9 mouse cellular contexts compared by ENCODE assay signal in the genomic region with DNA sequence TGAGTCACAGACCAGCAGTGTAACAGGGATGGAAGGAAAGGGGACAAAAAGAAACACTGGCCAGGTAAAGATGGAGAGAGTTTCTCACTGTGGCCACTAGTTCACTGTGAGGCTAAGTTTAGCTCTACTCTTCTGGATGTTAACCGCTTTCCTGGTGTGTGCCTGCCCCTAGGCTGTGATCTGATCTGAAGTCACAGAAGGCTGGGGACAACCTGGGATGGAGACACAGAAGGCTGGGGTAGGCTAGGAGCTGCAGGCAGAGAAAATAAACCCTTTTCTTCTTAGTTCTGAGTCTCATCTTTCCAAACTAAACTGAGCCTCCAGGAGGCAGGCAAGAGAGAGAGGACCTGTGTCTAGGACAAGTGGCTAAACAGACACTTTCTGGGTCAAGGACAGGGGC. TPM values are rescaled to one million over a fixed set of nuclear protein-coding genes. Genes with fewer than 3 reads are reported as not detected.
A peak's percentile ranks its signal among the peaks of the same experiment; 100 is the strongest.
DNase-seq lines count a peak whose midpoint lies in the region; ATAC-seq lines count a peak whose summit lies in the region.
"Had no signal": no experiment of that assay in that cellular context is flagged by ENCODE, and none has a peak within 500 bp of the region (broad histone marks: within the 10 kb centered on the region; RNA-seq: fewer than 3 reads in every experiment).

No protein-coding gene starts in this region.

- no peak for ATAC-seq in megakaryocyte, adult 5-6 weeks (ENCODE audit: poor library complexity, severe bottlenecking)
- ATAC-seq in intestine, embryonic 16.5 days, result no peak
- no peak for ATAC-seq in stomach, embryonic 14.5 days (ENCODE audit: insufficient number of reproducible peaks, insufficient read depth, low FRiP score, low read depth)

- peak overlapping the region; percentile 86 for H3K4me2 ChIP-seq in intestine, embryonic 16.5 days (ENCODE audit: low read depth, low read length)
- peak overlapping the region; percentile 92 for H3K4me2 ChIP-seq in stomach, embryonic 14.5 days (replicated peaks; ENCODE audit: low read depth, low read length)

- H3K4me3 ChIP-seq in megakaryocyte, embryonic 14.5 days (replicated peaks), result peak overlapping the region; percentile 97
- no peak overlapping the region; the same call in 1 of the 2 replicates for H3K4me3 ChIP-seq in intestine, embryonic 16.5 days (ENCODE audit: low read length)
- peak overlapping the region; percentile 32; the same call in 1 of the 2 replicates for H3K4me3 ChIP-seq in stomach, embryonic 14.5 days (ENCODE audit: low read depth, low read length)

- DNase-seq in adrenal gland, postnatal 14 days, result peak; percentile 29
- no peak for DNase-seq in adrenal gland, adult 2 months
- no peak for DNase-seq in urinary bladder, adult 18-20 months (ENCODE audit: low spot score in 2 of 2)
- DNase-seq in gastrocnemius, postnatal 14 days, result no peak
- DNase-seq: left cerebral cortex, postnatal 4 days had no signal

- peaks cover 85% of the 10 kb centered on the region for H3K4me1 ChIP-seq in megakaryocyte, embryonic 14.5 days
- H3K4me1 ChIP-seq in intestine, embryonic 16.5 days (ENCODE audit: control insufficient read depth, insufficient read depth, low read length), result peaks cover 64% of the 10 kb centered on the region
- H3K4me1 ChIP-seq in stomach, embryonic 14.5 days (ENCODE audit: control insufficient read depth, insufficient read depth, low read length), result peaks cover 70% of the 10 kb centered on the region

- H3K27ac ChIP-seq in intestine, embryonic 16.5 days (ENCODE audit: low read length), result peak overlapping the region; percentile 86
- peak overlapping the region; percentile 97 for H3K27ac ChIP-seq in stomach, embryonic 14.5 days (ENCODE audit: low read length)

- H3K36me3 ChIP-seq in megakaryocyte, embryonic 14.5 days (replicated peaks; ENCODE audit: low read length), result peaks cover 34% of the 10 kb centered on the region
- peaks cover 3% of the 10 kb centered on the region; the same call in 1 of the 2 replicates for H3K36me3 ChIP-seq in intestine, embryonic 16.5 days (ENCODE audit: control insufficient read depth, insufficient read depth, low read length)
- peaks cover 7% of the 10 kb centered on the region; the same call in 1 of the 2 replicates for H3K36me3 ChIP-seq in stomach, embryonic 14.5 days (ENCODE audit: control insufficient read depth, insufficient read depth, low read length)

- peak overlapping the region; percentile 65 for H3K9ac ChIP-seq in intestine, embryonic 16.5 days (ENCODE audit: low read depth, low read length)
- 0 out of 2 replicates have a peak overlapping the region, but pooled peaks have one; percentile 28 for H3K9ac ChIP-seq in stomach, embryonic 14.5 days (replicated peaks; ENCODE audit: low read depth, low read length)

- 38% methylated on average over 1 of the region's 1 CpGs for WGBS in intestine, embryonic 16.5 days
- 36% methylated on average over 1 of the region's 1 CpGs for WGBS in stomach, embryonic 14.5 days

- H3K27me3 ChIP-seq in megakaryocyte, embryonic 14.5 days (replicated peaks), result peaks cover 3% of the 10 kb centered on the region
- H3K27me3 ChIP-seq in intestine, embryonic 16.5 days (replicated peaks; ENCODE audit: control insufficient read depth, insufficient read depth, low read length), result no peaks in the 10 kb centered on the region
- H3K27me3 ChIP-seq in stomach, embryonic 14.5 days (ENCODE audit: control insufficient read depth, insufficient read depth, low read length), result no peaks in the 10 kb centered on the region

- intact Hi-C loops in gastrocnemius, postnatal 14 days (cut with DNase I; ENCODE audit: low total_unique reads), result no loop called here

- H3K9me3 ChIP-seq in megakaryocyte, embryonic 14.5 days, result no peaks in the 10 kb centered on the region
- no peaks in the 10 kb centered on the region for H3K9me3 ChIP-seq in intestine, embryonic 16.5 days (ENCODE audit: control insufficient read depth, low read length)
- no peaks in the 10 kb centered on the region for H3K9me3 ChIP-seq in stomach, embryonic 14.5 days (ENCODE audit: control insufficient read depth, low read depth, low read length)

RNA-seq across cellular contexts. Expression of gene Socs3, which starts 5.6 kb away (rescaled TPM):
- 4.8 and 6.5 TPM in 2 replicates for total RNA-seq in adrenal gland, postnatal 14 days (2021)
- total RNA-seq in adrenal gland, adult 2 months (2021), result 1 to 10 TPM; 3.2 to 6.9 TPM
- polyA plus RNA-seq in adrenal gland, adult 2 months (2012; rRNA removed), result 14.1 and 14.8 TPM in 2 replicates
- polyA plus RNA-seq in megakaryocyte, embryonic 14.5 days (2012; ENCODE audit: insufficient read depth, low replicate concordance), result 54.8 and 75.2 TPM in 2 replicates
- total RNA-seq in megakaryocyte, adult 5-6 weeks (2015), result 2.0 and 3.1 TPM in 2 replicates
- 3.2 and 5.1 TPM in 2 replicates for total RNA-seq in megakaryocyte, adult 5-6 weeks (2017)
- polyA plus RNA-seq in intestine, embryonic 16.5 days (2015; fragmentation: Nextera tagmentation; extraction: Ambion mirVana), result 18.9 and 21.2 TPM in 2 replicates
- 9.2 and 11.5 TPM in 2 replicates for polyA plus RNA-seq in stomach, embryonic 14.5 days (2014; fragmentation: Nextera tagmentation; extraction: Ambion mirVana)
- 1 to 10 TPM; 2.9 to 3.7 TPM for total RNA-seq in gastrocnemius, postnatal 14 days (2021)

RNA-seq across cellular contexts. Expression of gene Pgs1, which starts 21.8 kb away (rescaled TPM):
- total RNA-seq in adrenal gland, postnatal 14 days (2021), result 32.9 and 39.2 TPM in 2 replicates
- total RNA-seq in adrenal gland, adult 2 months (2021), result 10 to 100 TPM; 53.9 to 54.5 TPM
- 99.4 and 165 TPM in 2 replicates for polyA plus RNA-seq in adrenal gland, adult 2 months (2012; rRNA removed)
- 16.0 and 43.0 TPM in 2 replicates for polyA plus RNA-seq in megakaryocyte, embryonic 14.5 days (2012; ENCODE audit: insufficient read depth, low replicate concordance)
- total RNA-seq in megakaryocyte, adult 5-6 weeks (2015), result 18.7 and 22.4 TPM in 2 replicates
- total RNA-seq in megakaryocyte, adult 5-6 weeks (2017), result 26.7 and 27.2 TPM in 2 replicates
- 33.9 and 35.7 TPM in 2 replicates for polyA plus RNA-seq in intestine, embryonic 16.5 days (2015; fragmentation: Nextera tagmentation; extraction: Ambion mirVana)
- 30.6 and 30.8 TPM in 2 replicates for polyA plus RNA-seq in stomach, embryonic 14.5 days (2014; fragmentation: Nextera tagmentation; extraction: Ambion mirVana)
- total RNA-seq in gastrocnemius, postnatal 14 days (2021), result 10 to 100 TPM; 15.6 to 17.1 TPM
